Mouse (Mus musculus) E14TG2a.4 (cell line): ENCODE results near the gene Pik3cg.

Experiments used
- H3K27me3 ChIP-seq: 2 replicates; pipeline ENCODE4 v1.6.1; 2014; ENCODE audit warnings: low read length, control low read depth; ENCODE audit not compliant: insufficient read depth
- H3K36me3 ChIP-seq: 2 replicates; pipeline ENCODE4 v1.6.1; 2014; ENCODE audit warnings: low read length, control low read depth; ENCODE audit not compliant: insufficient read depth
- H3K4me1 ChIP-seq: replicated peaks from 2 replicates; pipeline ENCODE4 v1.6.1; 2014; ENCODE audit warnings: low read depth, low read length, control low read depth
- H3K4me3 ChIP-seq: replicated peaks from 2 replicates; pipeline ENCODE4 v1.5.1; 2014; ENCODE audit warnings: mild to moderate bottlenecking, low read length
- H3K9me3 ChIP-seq: 2 replicates; pipeline ENCODE4 v1.6.1; 2014; ENCODE audit warnings: low read length, control low read depth
- CTCF ChIP-seq: conservative IDR thresholded peaks from 2 replicates; pipeline ENCODE4 v1.5.1; 2014; ENCODE audit warnings: low read length
- NANOG ChIP-seq: IDR thresholded peaks from 2 replicates; pipeline ENCODE4 v1.6.1; 2014; ENCODE audit warnings: borderline replicate concordance, low read length, mixed read lengths
- POU5F1 ChIP-seq: IDR thresholded peaks from 2 replicates; pipeline ENCODE4 v1.6.1; 2014; ENCODE audit warnings: low read length, borderline replicate concordance

The Pik3cg gene

DNA sequence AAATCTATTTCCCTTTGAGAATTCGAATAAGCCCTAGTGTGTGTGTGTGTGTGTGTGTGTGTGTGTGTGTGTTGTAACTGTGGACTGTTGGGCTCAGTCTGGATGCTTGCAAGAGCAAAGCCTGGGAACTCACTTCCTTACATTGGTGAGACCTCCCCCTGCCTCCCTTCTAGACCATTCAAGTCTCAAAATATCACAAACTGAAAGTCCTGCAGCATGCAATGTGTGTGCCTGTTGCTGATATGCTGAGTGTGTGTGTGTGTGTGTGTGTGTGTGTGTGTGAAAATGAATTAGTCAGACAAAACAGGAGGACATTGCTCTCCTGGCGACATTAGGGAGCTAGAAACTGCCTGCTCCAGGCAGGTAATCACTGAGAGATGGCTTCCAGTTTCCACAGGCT lies 492 bp upstream of the Pik3cg start:
- peaks cover 22% of the 10 kb centered on the region for H3K4me1 ChIP-seq
- peaks cover 19% of the 10 kb centered on the region for H3K27me3 ChIP-seq
- peaks cover 13% of the 10 kb centered on the region for H3K9me3 ChIP-seq
- H3K36me3 ChIP-seq, result no peaks in the 10 kb centered on the region
- no peak for TF ChIP-seq NANOG
- H3K4me3 ChIP-seq, result no peak overlapping the region

DNA sequence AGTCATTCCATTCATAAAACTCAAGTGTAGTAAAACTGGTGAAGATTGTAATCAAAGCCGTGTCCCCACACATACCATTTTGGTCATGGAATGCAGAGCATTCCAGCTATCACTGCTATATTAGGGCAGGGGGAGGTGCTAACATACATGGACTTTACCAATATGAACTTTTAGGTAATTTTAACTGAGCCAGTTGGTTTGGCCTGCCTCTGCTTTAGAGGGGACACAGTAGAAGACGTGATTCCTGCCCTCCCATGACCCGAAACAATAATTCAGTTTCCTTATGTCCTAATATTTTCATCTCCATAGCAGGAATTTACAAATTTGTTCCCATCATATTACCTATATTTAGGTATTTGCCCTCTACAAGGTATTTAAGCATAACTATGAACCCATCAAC lies 1.3 kb downstream of the Pik3cg start:
- TF ChIP-seq CTCF, result no peak
- no peak for TF ChIP-seq POU5F1
- no peak for TF ChIP-seq NANOG
- Histone ChIP-seq H3K27me3 (peaks cover 20% of the 10 kb centered on the region), H3K4me3 (no peak overlapping the region), H3K9me3 (peaks cover 4% of the 10 kb centered on the region), H3K36me3 (no peaks in the 10 kb centered on the region), H3K4me1 (peaks cover 29% of the 10 kb centered on the region)

GRCm38 (mm10) chr12:32203695-32204094 lies 4.8 kb downstream of the Pik3cg start:
- H3K36me3 ChIP-seq, result no peaks in the 10 kb centered on the region
- H3K27me3 ChIP-seq, result peaks cover 20% of the 10 kb centered on the region
- TF ChIP-seq CTCF (no peak), NANOG (no peak), POU5F1 (no peak)
- no peak overlapping the region for H3K4me3 ChIP-seq
- peaks cover 29% of the 10 kb centered on the region for H3K4me1 ChIP-seq
- no peaks in the 10 kb centered on the region for H3K9me3 ChIP-seq

DNA sequence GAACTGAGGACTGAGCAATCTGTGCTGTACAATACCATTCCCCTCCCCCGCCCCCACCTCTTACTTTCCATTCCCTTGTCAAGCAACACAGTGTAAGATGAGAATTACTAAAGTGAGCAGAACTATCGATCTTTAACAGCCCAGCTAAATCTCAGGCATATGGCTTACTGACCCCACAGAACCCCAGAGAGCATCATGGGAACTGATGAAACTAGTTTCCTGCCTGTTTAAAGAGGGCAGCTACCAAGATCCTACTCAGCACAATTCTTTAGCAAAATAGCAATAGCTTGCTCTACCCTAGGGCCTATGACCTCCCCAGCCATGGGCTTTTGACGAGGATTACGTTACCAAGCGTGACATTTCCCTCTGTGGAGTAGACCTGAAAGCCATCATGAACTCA lies 5.9 kb downstream of the Pik3cg start:
- Histone ChIP-seq H3K4me1 (peaks cover 26% of the 10 kb centered on the region), H3K27me3 (peaks cover 20% of the 10 kb centered on the region), H3K36me3 (no peaks in the 10 kb centered on the region), H3K4me3 (no peak overlapping the region), H3K9me3 (no peaks in the 10 kb centered on the region)
- TF ChIP-seq POU5F1 (no peak), NANOG (no peak), CTCF (no peak)

DNA sequence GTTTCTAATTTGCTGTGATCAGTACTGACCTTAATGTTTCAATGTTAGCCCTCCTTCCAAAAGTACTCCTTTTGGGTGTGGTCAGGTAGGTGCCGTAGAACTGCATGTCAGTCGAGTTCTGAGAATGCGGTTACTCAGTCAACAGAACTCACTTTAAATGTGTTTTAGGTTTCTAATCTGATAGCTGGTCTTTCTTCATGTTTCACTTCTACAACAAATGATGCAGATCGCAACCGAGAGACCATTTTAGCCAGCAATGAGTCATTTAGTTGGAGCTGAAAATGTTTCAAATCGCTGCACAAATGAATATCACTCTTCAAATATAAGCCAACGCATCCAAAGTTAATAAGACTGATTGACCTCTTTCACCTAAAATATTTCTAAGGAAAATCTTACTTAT lies 6.5 kb downstream of the Pik3cg start:
- peaks cover 26% of the 10 kb centered on the region for H3K4me1 ChIP-seq

GRCm38 (mm10) chr12:32201070-32201585 lies 7.3 kb downstream of the Pik3cg start:
- H3K27me3 ChIP-seq, result peaks cover 20% of the 10 kb centered on the region
- H3K9me3 ChIP-seq, result no peaks in the 10 kb centered on the region
- no peak overlapping the region for H3K4me3 ChIP-seq
- peaks cover 26% of the 10 kb centered on the region for H3K4me1 ChIP-seq
- no peaks in the 10 kb centered on the region for H3K36me3 ChIP-seq
- TF ChIP-seq NANOG (no peak), CTCF (no peak), POU5F1 (no peak)

More for the DNA sequence above, 6.5 kb downstream of the Pik3cg start:
- Histone ChIP-seq H3K4me3 (no peak overlapping the region), H3K9me3 (no peaks in the 10 kb centered on the region), H3K27me3 (peaks cover 20% of the 10 kb centered on the region), H3K36me3 (no peaks in the 10 kb centered on the region)
- TF ChIP-seq POU5F1 (no peak), CTCF (no peak), NANOG (no peak)

DNA sequence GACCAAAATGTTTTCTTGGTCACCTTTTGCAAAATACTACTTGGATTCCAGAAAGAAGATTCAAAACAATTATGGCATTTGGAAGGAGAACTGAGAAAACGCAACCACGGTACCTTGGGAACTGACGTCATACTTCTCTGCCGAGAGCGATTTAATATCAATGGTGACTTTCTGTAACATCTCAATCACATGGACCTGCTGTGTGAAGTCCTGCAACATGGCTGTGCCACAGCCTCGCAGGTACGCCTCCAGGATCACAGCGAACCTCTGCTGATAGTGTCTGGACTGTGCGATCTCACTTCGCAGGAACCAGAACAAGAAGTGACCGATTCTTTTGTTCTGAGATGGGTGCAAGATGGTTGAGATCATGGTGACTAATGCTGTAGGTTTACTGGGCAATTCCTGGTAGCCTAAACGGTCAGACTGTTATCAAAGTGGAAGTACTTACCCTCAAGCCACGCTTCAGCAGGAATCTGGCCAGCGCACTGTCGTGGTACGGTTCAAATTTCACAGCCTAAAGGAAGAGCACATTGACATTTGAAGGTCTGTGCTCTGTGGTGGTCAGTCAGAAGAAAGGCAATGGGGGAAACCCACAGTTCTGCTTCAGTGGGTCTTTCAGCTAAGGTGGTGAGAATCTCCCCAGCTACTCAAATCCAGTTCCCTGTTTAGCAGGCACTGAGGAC lies 7.9 kb downstream of the Pik3cg start:
- Histone ChIP-seq H3K27me3 (peaks cover 16% of the 10 kb centered on the region), H3K36me3 (no peaks in the 10 kb centered on the region), H3K4me3 (no peak overlapping the region), H3K9me3 (no peaks in the 10 kb centered on the region), H3K4me1 (peaks cover 22% of the 10 kb centered on the region)
- no peak for TF ChIP-seq CTCF
- TF ChIP-seq NANOG, result no peak
- no peak for TF ChIP-seq POU5F1

- no peak for TF ChIP-seq NANOG
- TF ChIP-seq POU5F1, result no peak
- TF ChIP-seq CTCF, result no peak
- Histone ChIP-seq H3K4me3 (no peak overlapping the region), H3K36me3 (no peaks in the 10 kb centered on the region), H3K27me3 (peaks cover 5% of the 10 kb centered on the region), H3K4me1 (peaks cover 12% of the 10 kb centered on the region), H3K9me3 (no peaks in the 10 kb centered on the region)
Measured at GRCm38 (mm10) chr12:32199422-32199821, 9.0 kb downstream of the Pik3cg start.

- no peaks in the 10 kb centered on the region for H3K36me3 ChIP-seq
- H3K27me3 ChIP-seq, result no peaks in the 10 kb centered on the region
- no peaks in the 10 kb centered on the region for H3K4me1 ChIP-seq
- no peak overlapping the region for H3K4me3 ChIP-seq
- no peak for TF ChIP-seq NANOG
- no peak for TF ChIP-seq POU5F1
- no peak for TF ChIP-seq CTCF
- H3K9me3 ChIP-seq, result no peaks in the 10 kb centered on the region
Measured at GRCm38 (mm10) chr12:32198025-32198424, 10.4 kb downstream of the Pik3cg start.
